In genomic region chr6:82805894-82806293, GRCm38 (mm10) we compare ENCODE assay signal across 28 mouse cellular contexts. TPM values are rescaled to one million over a fixed set of nuclear protein-coding genes. Genes with fewer than 3 reads are reported as not detected.
DNase-seq lines count a peak whose midpoint lies in the region; ATAC-seq and TF ChIP-seq lines count a peak whose summit lies in the region.
"Had no signal": no experiment of that assay in that cellular context is flagged by ENCODE, and none has a peak within 500 bp of the region (broad histone marks: within the 10 kb centered on the region; RNA-seq: fewer than 3 reads in every experiment).

No protein-coding gene starts in this region.

- DNase-seq in adrenal gland, adult (ENCODE audit: inconsistent age in 2 of 2, low spot score in 1 of 2), result peak; percentile 23 to 47
- DNase-seq in adrenal gland, postnatal 10 days, result no peak
- peak; percentile 26 for DNase-seq in liver, adult 2 months (ENCODE audit: extremely low read depth, low read depth, low spot score)
- no peak for DNase-seq in liver, embryonic 11.5 days (ENCODE audit: low spot score)
- no peak for DNase-seq in liver, postnatal 0 days
- no peak for DNase-seq in stomach, postnatal 0 days (ENCODE audit: low spot score)
- no peak for DNase-seq in layer of hippocampus, postnatal 36 days
- no peak for DNase-seq in thymus, postnatal 14 days
- DNase-seq: cerebellum, adult 9-10 months; cerebellum, postnatal 36 days; kidney, adult 11 months; left cerebral cortex, postnatal 4 days; retina, postnatal 1 day; right cerebral cortex, postnatal 14 days; thymus, adult 18-20 months; thymus, postnatal 4 days had no signal

- no peak overlapping the region for H3K27ac ChIP-seq in liver, adult 2 months (replicated peaks; ENCODE audit: insufficient read depth, low read depth, low read length)
- H3K27ac ChIP-seq in liver, embryonic 11.5 days (ENCODE audit: low read depth, low read length), result no peak overlapping the region
- H3K27ac ChIP-seq in liver, postnatal 0 days (ENCODE audit: low read depth), result peak overlapping the region; percentile 44; the same call in 1 of the 2 replicates
- H3K27ac ChIP-seq in stomach, postnatal 0 days (replicated peaks), result no peak overlapping the region
- H3K27ac ChIP-seq: embryonic facial prominence, embryonic 12.5 days; forebrain, embryonic 10.5 days; heart, embryonic 15.5 days; kidney, embryonic 15.5 days; layer of hippocampus, adult 2 months; neural tube, embryonic 15.5 days; stomach, embryonic 15.5 days had no signal

- H3K4me1 ChIP-seq in liver, adult 2 months (ENCODE audit: control insufficient read depth, insufficient read depth, low read length), result no peaks in the 10 kb centered on the region
- no peaks in the 10 kb centered on the region for H3K4me1 ChIP-seq in liver, embryonic 11.5 days (replicated peaks; ENCODE audit: control insufficient read depth, insufficient read depth, low read length)
- peaks cover 11% of the 10 kb centered on the region; the same call in 1 of the 2 replicates for H3K4me1 ChIP-seq in liver, postnatal 0 days (ENCODE audit: insufficient read depth)
- no peaks in the 10 kb centered on the region; the same call in 1 of the 2 replicates for H3K4me1 ChIP-seq in stomach, postnatal 0 days (replicated peaks; ENCODE audit: control insufficient read depth, insufficient read depth)
- H3K4me1 ChIP-seq: embryonic facial prominence, embryonic 12.5 days; forebrain, embryonic 10.5 days; kidney, embryonic 15.5 days; neural tube, embryonic 15.5 days; stomach, embryonic 15.5 days had no signal

- 25% methylated on average over 3 of the region's 3 CpGs for WGBS in liver, adult 2 months
- WGBS in liver, embryonic 11.5 days, result 66% methylated on average over 3 of the region's 3 CpGs
- 43% methylated on average over 3 of the region's 3 CpGs for WGBS in liver, postnatal 0 days (ENCODE audit: insufficient replicate concordance)
- 59% methylated on average over 3 of the region's 3 CpGs for WGBS in stomach, postnatal 0 days

- no peak overlapping the region for H3K4me3 ChIP-seq in liver, adult 2 months (ENCODE audit: insufficient read depth, low read depth, low read length)
- H3K4me3 ChIP-seq in liver, embryonic 11.5 days (ENCODE audit: low read depth, low read length), result no peak overlapping the region
- H3K4me3 ChIP-seq in liver, postnatal 0 days (ENCODE audit: low read depth, low read length), result no peak overlapping the region
- no peak overlapping the region for H3K4me3 ChIP-seq in stomach, postnatal 0 days (ENCODE audit: low read depth, low read length)
- H3K4me3 ChIP-seq: embryonic facial prominence, embryonic 12.5 days; forebrain, embryonic 10.5 days; heart, embryonic 10.5 days; heart, embryonic 15.5 days; kidney, embryonic 15.5 days; layer of hippocampus, adult 2 months; neural tube, embryonic 15.5 days; stomach, embryonic 15.5 days had no signal

- ATAC-seq in liver, embryonic 11.5 days (replicated peaks; ENCODE audit: low FRiP score), result no peak
- ATAC-seq in liver, postnatal 0 days, result peak; percentile 86
- 0 out of 2 replicates have a peak, but pooled peaks have one; percentile 12 for ATAC-seq in stomach, postnatal 0 days (ENCODE audit: low FRiP score, low TSS enrichment)
- ATAC-seq: forebrain, embryonic 16.5 days; hindbrain, embryonic 16.5 days; lung, postnatal 0 days had no signal

- TF ChIP-seq EP300 in liver, postnatal 0 days (IDR thresholded peaks at IDR 0.05; ENCODE audit: low read depth), result no peak
- TF ChIP-seq EP300 in stomach, postnatal 0 days (optimal IDR thresholded peaks at IDR 0.05), result no peak

- TF ChIP-seq CTCF in liver, adult 2 months (IDR thresholded peaks at IDR 0.05; ENCODE audit: low read depth, low read length), result no peak
- no peak for TF ChIP-seq CTCF in liver, postnatal 0 days (IDR thresholded peaks at IDR 0.05; ENCODE audit: low read depth)
- no peak for TF ChIP-seq CTCF in stomach, postnatal 0 days (IDR thresholded peaks at IDR 0.05; ENCODE audit: low read depth)

- H3K27me3 ChIP-seq in liver, adult 2 months (ENCODE audit: control insufficient read depth, insufficient read depth, low read length), result no peaks in the 10 kb centered on the region
- no peaks in the 10 kb centered on the region for H3K27me3 ChIP-seq in liver, embryonic 11.5 days (replicated peaks; ENCODE audit: control insufficient read depth, insufficient read depth, low read length)
- H3K27me3 ChIP-seq in liver, postnatal 0 days (ENCODE audit: insufficient read depth, low read length), result no peaks in the 10 kb centered on the region
- no peaks in the 10 kb centered on the region for H3K27me3 ChIP-seq in stomach, postnatal 0 days (ENCODE audit: control insufficient read depth, insufficient read depth, low read length)
- H3K27me3 ChIP-seq: CH12.LX; embryonic facial prominence, embryonic 12.5 days; heart, embryonic 15.5 days; kidney, embryonic 15.5 days; neural tube, embryonic 15.5 days; stomach, embryonic 15.5 days had no signal

- TF ChIP-seq POLR2A in liver, adult 2 months (IDR thresholded peaks at IDR 0.05; ENCODE audit: extremely low read depth, insufficient read depth, low read length), result no peak

- no peaks in the 10 kb centered on the region for H3K79me2 ChIP-seq in liver, adult 2 months (ENCODE audit: control insufficient read depth, insufficient read depth, low read length)

- no peaks in the 10 kb centered on the region for H3K9me3 ChIP-seq in liver, embryonic 11.5 days (ENCODE audit: control insufficient read depth, low read length)
- no peaks in the 10 kb centered on the region for H3K9me3 ChIP-seq in liver, postnatal 0 days (ENCODE audit: low read length)
- H3K9me3 ChIP-seq in stomach, postnatal 0 days (ENCODE audit: control insufficient read depth, low read length), result no peaks in the 10 kb centered on the region
- H3K9me3 ChIP-seq: embryonic facial prominence, embryonic 12.5 days; forebrain, embryonic 10.5 days; heart, embryonic 10.5 days; heart, embryonic 15.5 days; kidney, embryonic 15.5 days; neural tube, embryonic 15.5 days; stomach, embryonic 15.5 days had no signal

- H3K36me3 ChIP-seq in liver, adult 2 months (ENCODE audit: control insufficient read depth, insufficient read depth, low read length), result no peaks in the 10 kb centered on the region
- no peaks in the 10 kb centered on the region for H3K36me3 ChIP-seq in liver, embryonic 11.5 days (ENCODE audit: control insufficient read depth, insufficient read depth, low read length)
- no peaks in the 10 kb centered on the region for H3K36me3 ChIP-seq in liver, postnatal 0 days (replicated peaks; ENCODE audit: insufficient read depth, low read length)
- no peaks in the 10 kb centered on the region for H3K36me3 ChIP-seq in stomach, postnatal 0 days (ENCODE audit: control insufficient read depth, insufficient read depth, low read length)
- H3K36me3 ChIP-seq: embryonic facial prominence, embryonic 12.5 days; forebrain, embryonic 10.5 days; heart, embryonic 10.5 days; heart, embryonic 15.5 days; kidney, embryonic 15.5 days; neural tube, embryonic 15.5 days; stomach, embryonic 15.5 days had no signal

- H3K9ac ChIP-seq in liver, adult 2 months (ENCODE audit: low read depth, low read length), result no peak overlapping the region
- no peak overlapping the region for H3K9ac ChIP-seq in liver, embryonic 11.5 days (ENCODE audit: low read depth, low read length)
- H3K9ac ChIP-seq in liver, postnatal 0 days (replicated peaks), result no peak overlapping the region
- no peak overlapping the region for H3K9ac ChIP-seq in stomach, postnatal 0 days (ENCODE audit: low read length)
- H3K9ac ChIP-seq: embryonic facial prominence, embryonic 12.5 days; heart, embryonic 15.5 days; kidney, embryonic 15.5 days; neural tube, embryonic 15.5 days; stomach, embryonic 15.5 days had no signal

- no peak overlapping the region for H3K4me2 ChIP-seq in liver, embryonic 11.5 days
- no peak overlapping the region for H3K4me2 ChIP-seq in liver, postnatal 0 days (ENCODE audit: low read depth, low read length)
- no peak overlapping the region for H3K4me2 ChIP-seq in stomach, postnatal 0 days (replicated peaks; ENCODE audit: low read depth)
- H3K4me2 ChIP-seq: embryonic facial prominence, embryonic 12.5 days; heart, embryonic 15.5 days; kidney, embryonic 15.5 days; neural tube, embryonic 15.5 days; stomach, embryonic 15.5 days had no signal

RNA-seq across cellular contexts. Expression of gene Hk2, which starts 31.6 kb away (rescaled TPM):
- total RNA-seq in adrenal gland, postnatal 10 days (2021), result 100 to 1,000 TPM in 1 of 2 experiments, 10 to 100 TPM in 1; 55.7 to 119 TPM
- 1.0 and 1.3 TPM in 2 replicates for total RNA-seq in liver, adult 2 months (2014; rRNA removed)
- 0.54 and 0.87 TPM in 2 replicates for polyA plus RNA-seq in liver, adult 2 months (2012; rRNA removed)
- polyA plus RNA-seq in liver, embryonic 11.5 days (2014; fragmentation: Nextera tagmentation; extraction: Ambion mirVana), result 25.0 and 29.0 TPM in 2 replicates
- 3.0 and 3.3 TPM in 2 replicates for polyA plus RNA-seq in liver, postnatal 0 days (2015; fragmentation: Nextera tagmentation; extraction: Ambion mirVana)
- 7.1 and 8.9 TPM in 2 replicates for polyA plus RNA-seq in stomach, postnatal 0 days (2015; fragmentation: Nextera tagmentation; extraction: Ambion mirVana)
- total RNA-seq in layer of hippocampus, postnatal 36 days (2021), result 1 to 10 TPM; 6.9 to 8.3 TPM

Comparison
In these comparisons a context has a peak if more than half of its experiments do, and no peak if none do; other contexts are left out.
1. DNase-seq: peak in adrenal gland, adult (2 of 2) and liver, adult 2 months (single experiment); none in adrenal gland, postnatal 10 days (single experiment), liver, embryonic 11.5 days (single experiment), liver, postnatal 0 days (single experiment), stomach, postnatal 0 days (single experiment), layer of hippocampus, postnatal 36 days (0 of 2) and thymus, postnatal 14 days (single experiment).